Mouse (Mus musculus) Muller cell, postnatal 12 days (primary cell): ENCODE results near the gene 1700030K09Rik.

Experiments used
- DNase-seq: peaks from one replicate; pipeline ENCODE4 v3.0.0-alpha.2; 2015; ENCODE audit errors: inconsistent ontology term

Gene 1700030K09Rik

DNA sequence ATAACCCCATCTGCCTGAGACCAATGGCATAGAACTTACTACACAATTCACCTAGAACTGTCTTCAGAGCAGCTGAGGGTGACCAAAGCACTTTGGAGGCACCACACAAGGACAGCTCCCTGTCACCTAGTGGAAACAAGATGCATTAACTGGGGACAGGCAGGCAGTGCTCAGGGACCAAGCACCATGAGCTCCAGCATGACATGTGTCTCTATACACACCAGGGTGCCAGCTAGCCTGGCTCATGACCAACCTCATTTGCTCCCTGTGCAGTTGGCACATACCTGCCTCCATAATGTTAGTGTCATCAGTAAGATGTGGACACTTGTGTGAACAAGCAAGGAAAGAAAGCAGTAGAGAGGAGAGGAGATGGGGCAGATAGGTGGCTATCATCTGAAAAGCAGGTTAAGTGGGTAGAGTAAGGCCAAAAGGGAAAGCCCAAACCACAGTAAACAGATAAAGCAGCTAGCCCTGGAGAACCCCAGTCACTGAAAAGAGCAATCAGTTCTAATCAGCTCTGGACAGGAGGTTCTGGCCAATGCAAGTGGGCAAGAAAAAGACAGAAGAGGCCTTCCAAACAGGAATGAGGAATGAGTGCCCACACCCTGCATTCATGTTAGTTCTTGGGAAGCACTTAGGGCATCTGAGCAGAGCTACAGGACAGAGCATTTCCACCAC, 61.1 kb downstream of the 1700030K09Rik start:
- no peak for DNase-seq

DNA sequence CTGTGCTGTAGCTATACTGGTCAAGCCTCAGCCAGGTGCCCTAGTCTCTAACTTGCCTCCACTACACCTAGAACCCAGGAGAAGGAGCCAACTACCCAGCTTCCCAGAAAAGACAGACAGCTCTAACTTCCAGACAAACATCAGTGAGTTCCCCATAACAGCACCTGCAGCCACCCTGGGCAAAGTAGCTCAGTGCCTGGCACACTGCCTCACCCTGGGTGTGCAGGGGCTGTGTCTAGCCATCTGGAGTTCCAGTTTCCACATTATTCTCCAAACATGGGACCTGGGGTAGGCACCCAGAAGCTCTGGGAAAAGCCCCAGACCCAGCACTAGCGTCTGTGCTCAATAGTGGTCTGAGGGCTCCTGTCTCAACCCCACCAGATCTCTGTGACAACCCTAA, 63.8 kb downstream of the 1700030K09Rik start:
- no peak for DNase-seq
